ENCODE assay signal across 8 mouse cellular contexts in the genomic region with DNA sequence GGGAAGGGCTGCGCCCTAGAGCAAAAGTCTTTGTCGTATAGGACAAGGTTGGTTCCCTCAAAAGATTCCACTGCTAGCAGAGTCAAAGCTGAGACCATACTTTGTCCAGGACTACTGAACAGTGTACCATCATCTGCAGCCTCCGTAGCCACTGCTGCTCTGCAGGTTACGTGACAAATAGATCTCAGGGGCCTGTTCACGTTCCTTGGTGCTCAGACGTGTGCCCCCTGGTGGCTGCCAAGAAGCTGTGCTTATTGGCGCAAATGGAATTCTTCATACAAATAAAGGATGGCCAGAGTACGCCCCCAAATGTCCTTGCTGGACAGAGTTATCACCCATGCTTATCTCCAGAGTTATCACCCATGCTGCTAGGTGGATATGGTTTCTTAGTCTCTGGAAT. TPM values are rescaled to one million over a fixed set of nuclear protein-coding genes. Genes with fewer than 3 reads are reported as not detected.
DNase-seq lines count a peak whose midpoint lies in the region; ATAC-seq lines count a peak whose summit lies in the region.

No protein-coding gene starts in this region.

- no peak overlapping the region for H3K9ac ChIP-seq in forebrain, embryonic 13.5 days
- no peak overlapping the region for H3K9ac ChIP-seq in kidney, embryonic 15.5 days

- peak; percentile 62 for DNase-seq in gastrocnemius, adult 18-20 months (ENCODE audit: low spot score)
- no peak for DNase-seq in gastrocnemius, postnatal 25 days
- DNase-seq in ES-CJ7 (ENCODE audit: low read depth, low spot score): peak; percentile 92
- peak; percentile 81 for DNase-seq in cerebellum, adult 11-12 months
- peak; percentile 65 for DNase-seq in lung, postnatal 36 days
- DNase-seq in right cerebral cortex, postnatal 25 days: peak; percentile 63

- no peak overlapping the region for H3K4me3 ChIP-seq in forebrain, embryonic 13.5 days
- no peak overlapping the region for H3K4me3 ChIP-seq in kidney, embryonic 15.5 days (replicated peaks)

- no peaks in the 10 kb centered on the region for H3K27me3 ChIP-seq in forebrain, embryonic 13.5 days
- H3K27me3 ChIP-seq in kidney, embryonic 15.5 days: no peaks in the 10 kb centered on the region

- peaks cover 22% of the 10 kb centered on the region for H3K4me1 ChIP-seq in forebrain, embryonic 13.5 days
- H3K4me1 ChIP-seq in kidney, embryonic 15.5 days: peaks cover 30% of the 10 kb centered on the region

- no peak overlapping the region for H3K4me2 ChIP-seq in forebrain, embryonic 13.5 days
- H3K4me2 ChIP-seq in kidney, embryonic 15.5 days: no peak overlapping the region

- no peak overlapping the region for H3K27ac ChIP-seq in forebrain, embryonic 13.5 days
- H3K27ac ChIP-seq in kidney, embryonic 15.5 days: no peak overlapping the region

- H3K36me3 ChIP-seq in forebrain, embryonic 13.5 days (ENCODE audit: poor library complexity, severe bottlenecking): peaks cover 14% of the 10 kb centered on the region
- H3K36me3 ChIP-seq in kidney, embryonic 15.5 days: peaks cover 12% of the 10 kb centered on the region

- H3K9me3 ChIP-seq in forebrain, embryonic 13.5 days (replicated peaks): no peaks in the 10 kb centered on the region
- no peaks in the 10 kb centered on the region for H3K9me3 ChIP-seq in kidney, embryonic 15.5 days (replicated peaks)

- ATAC-seq in forebrain, embryonic 13.5 days: peak; percentile 61
- ATAC-seq in kidney, embryonic 15.5 days (replicated peaks; ENCODE audit: low FRiP score): 0 out of 2 replicates have a peak, but pooled peaks have one; percentile 3

- 24% methylated on average over 8 of the region's 8 CpGs for WGBS in forebrain, embryonic 13.5 days
- 25% methylated on average over 8 of the region's 8 CpGs for WGBS in kidney, embryonic 15.5 days

RNA-seq across cellular contexts. Expression of gene Abtb1, which starts 10.3 kb away (rescaled TPM):
- total RNA-seq in gastrocnemius, adult 18-20 months (2021): 10 to 100 TPM; 20.6 to 23.2 TPM
- total RNA-seq in gastrocnemius, postnatal 25 days (2021): 10 to 100 TPM; 14.4 to 17.3 TPM
- 32.0 and 32.3 TPM in 2 replicates for polyA plus RNA-seq in forebrain, embryonic 13.5 days (2015; fragmentation: Nextera tagmentation; extraction: Ambion mirVana)
- 32.4 and 35.4 TPM in 2 replicates for polyA plus RNA-seq in kidney, embryonic 15.5 days (2015; fragmentation: Nextera tagmentation; extraction: Ambion mirVana)

RNA-seq across cellular contexts. Expression of gene Podxl2, which starts 43.4 kb away (rescaled TPM):
- 10 to 100 TPM; 63.1 to 63.5 TPM for total RNA-seq in gastrocnemius, adult 18-20 months (2021)
- 10 to 100 TPM; 49.4 to 53.0 TPM for total RNA-seq in gastrocnemius, postnatal 25 days (2021)
- polyA plus RNA-seq in forebrain, embryonic 13.5 days (2015; fragmentation: Nextera tagmentation; extraction: Ambion mirVana): 355 and 357 TPM in 2 replicates
- polyA plus RNA-seq in kidney, embryonic 15.5 days (2015; fragmentation: Nextera tagmentation; extraction: Ambion mirVana): 43.2 and 55.0 TPM in 2 replicates
